Mouse (Mus musculus) C2C12 (cell line): ENCODE results near the gene Ifit1bl1.

Experiments used
- CEBPB ChIP-seq: IDR thresholded peaks from one replicate; pipeline ENCODE4 v1.6.1; 2011; ENCODE audit warnings: low read depth, mild to moderate bottlenecking, control low read depth, moderate library complexity
- CTCF ChIP-seq: IDR thresholded peaks from one replicate; pipeline ENCODE4 v1.5.1; 2011; ENCODE audit not compliant: control insufficient read depth, insufficient read depth, insufficient read length
- MAX ChIP-seq: IDR thresholded peaks from one replicate; pipeline ENCODE4 v1.6.1; 2011; ENCODE audit warnings: mild to moderate bottlenecking, control low read depth
- MYOD1 ChIP-seq: IDR thresholded peaks from one replicate; pipeline ENCODE4 v1.6.1; 2011; ENCODE audit warnings: low read depth; ENCODE audit not compliant: control insufficient read depth, insufficient read length
- MYOG ChIP-seq: IDR thresholded peaks from one replicate; pipeline ENCODE4 v1.6.1; 2011; ENCODE audit not compliant: control insufficient read depth, insufficient read length; ENCODE audit errors: extremely low read depth
- USF1 ChIP-seq: IDR thresholded peaks from one replicate; pipeline ENCODE4 v1.6.1; 2011; ENCODE audit warnings: low read depth, mild to moderate bottlenecking, control low read depth, moderate library complexity

GRCm38 (mm10) chr19:34631487-34631886 is 29.7 kb upstream of the Ifit1bl1 start:
- TF ChIP-seq USF1 (no peak), CTCF (no peak), MAX (no peak), MYOG (no peak), CEBPB (no peak), MYOD1 (no peak)
